Mouse (Mus musculus): Measurements from ENCODE around the gene Camk2n1.

Camk2n1 gene

GRCm38 (mm10) chr4:138453753-138454570, at the start of gene Camk2n1:
Camk2n1 (plus strand) TSS chr4:138454314.
- peak; percentile 90 to 95 for DNase-seq (ENCODE audit: inconsistent age in 2 of 2, low spot score in 1 of 2)

- peak; percentile 46 to 88 for DNase-seq (ENCODE audit: inconsistent age in 2 of 2, low spot score in 1 of 2)
Measured at GRCm38 (mm10) chr4:138404806-138405205, 49.3 kb upstream of the Camk2n1 start.

- DNase-seq (ENCODE audit: inconsistent age in 2 of 2, low spot score in 1 of 2): peak; percentile 79 to 91
Measured at GRCm38 (mm10) chr4:138407479-138408194, 46.5 kb upstream of the Camk2n1 start.

DNA sequence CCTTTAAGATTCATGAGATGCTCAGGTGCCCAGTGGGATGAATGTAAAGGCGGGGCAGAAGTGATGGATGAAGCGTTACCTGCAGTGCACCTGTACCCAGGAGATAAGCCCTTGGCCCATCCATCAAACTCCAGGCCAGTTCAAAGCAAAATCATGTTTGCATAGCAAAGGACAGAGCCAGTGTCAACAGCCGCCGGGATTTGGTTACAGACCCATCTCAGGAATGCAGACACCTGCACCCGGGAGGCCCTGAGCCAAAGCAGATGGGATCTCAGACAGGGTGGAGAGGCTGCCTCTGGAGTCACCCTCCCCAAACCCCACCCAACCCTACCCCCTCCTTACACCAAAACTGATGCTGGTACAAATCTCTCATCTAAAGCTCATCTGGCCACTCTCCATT, 43.1 kb upstream of the Camk2n1 start:
- DNase-seq (ENCODE audit: inconsistent age in 2 of 2, low spot score in 1 of 2): no peak

DNA sequence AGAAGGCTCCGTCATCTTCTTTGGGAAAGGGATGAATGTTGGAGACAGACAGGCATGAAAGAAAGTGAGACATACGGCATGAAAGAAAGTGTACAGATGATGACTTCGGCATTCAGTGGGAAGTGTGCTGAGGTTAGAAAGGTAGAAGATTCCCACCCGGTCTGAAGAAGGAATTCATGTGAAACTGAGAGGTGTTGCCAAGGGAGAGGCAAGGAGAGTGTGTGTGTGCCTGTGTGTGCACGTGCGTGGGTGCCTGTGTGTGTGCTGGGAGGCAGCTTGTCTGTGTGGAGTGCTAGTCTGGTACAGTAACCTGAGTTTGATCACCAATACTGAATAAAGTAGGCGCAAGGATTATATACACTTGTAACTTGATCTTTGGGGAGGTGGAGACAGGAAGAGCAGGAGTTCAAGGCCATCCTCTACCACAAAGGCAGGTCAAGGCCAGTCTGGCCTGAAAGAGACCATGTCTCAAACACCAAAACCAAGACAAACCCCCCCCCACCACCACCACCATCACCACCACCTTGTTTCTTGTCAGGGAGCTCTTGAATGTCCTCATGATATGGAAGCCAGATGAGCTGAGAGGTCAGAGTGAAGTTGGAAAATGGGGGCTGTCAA, 42.5 kb upstream of the Camk2n1 start:
- DNase-seq (ENCODE audit: inconsistent age in 2 of 2, low spot score in 1 of 2): no peak

DNA sequence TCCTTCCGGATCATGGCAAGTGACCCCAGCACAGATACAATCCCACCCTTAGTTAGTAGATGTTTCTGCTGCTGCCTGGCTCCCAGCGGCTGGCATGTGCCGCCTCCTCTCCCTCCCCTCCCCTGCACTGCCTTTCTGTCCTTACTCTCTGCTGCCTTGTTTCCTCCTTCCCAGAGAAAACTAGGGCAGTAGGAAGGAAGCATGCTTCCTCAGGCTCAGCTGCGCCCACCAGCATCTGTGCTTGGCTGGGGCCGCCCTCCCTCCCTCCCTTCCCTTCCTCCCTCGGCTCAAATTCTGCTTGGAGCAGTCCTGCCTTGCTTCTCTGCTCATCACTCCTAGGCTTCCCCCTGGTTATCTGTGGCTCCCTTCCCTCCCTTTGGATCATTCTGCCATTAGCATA, 39.4 kb upstream of the Camk2n1 start:
- DNase-seq (ENCODE audit: inconsistent age in 2 of 2, low spot score in 1 of 2): no peak

GRCm38 (mm10) chr4:138415991-138416390, 38.1 kb upstream of the Camk2n1 start:
- DNase-seq (ENCODE audit: inconsistent age in 2 of 2, low spot score in 1 of 2): no peak

DNA sequence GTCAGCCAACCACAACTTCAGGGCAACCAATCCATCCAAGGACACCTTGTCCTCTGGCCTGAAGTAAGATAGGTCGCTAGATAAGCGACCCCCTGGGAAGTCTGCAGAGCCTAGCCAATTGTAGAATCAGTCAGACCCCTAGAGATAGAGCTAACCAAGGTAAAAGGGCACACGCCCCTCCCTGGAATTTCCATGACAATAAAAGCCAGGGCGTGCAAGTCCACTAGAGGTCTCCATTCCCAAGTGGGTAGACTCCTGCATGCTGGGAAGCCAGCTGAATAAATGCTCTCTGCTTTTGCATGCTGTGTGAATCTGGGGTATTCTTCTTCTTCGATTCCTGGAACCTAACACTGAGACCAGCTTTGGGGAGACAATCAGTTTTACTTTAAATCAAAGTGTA, 37.7 kb upstream of the Camk2n1 start:
- DNase-seq (ENCODE audit: inconsistent age in 2 of 2, low spot score in 1 of 2): no peak

GRCm38 (mm10) chr4:138417882-138418281, 36.2 kb upstream of the Camk2n1 start:
- DNase-seq (ENCODE audit: inconsistent age in 2 of 2, low spot score in 1 of 2): no peak

DNA sequence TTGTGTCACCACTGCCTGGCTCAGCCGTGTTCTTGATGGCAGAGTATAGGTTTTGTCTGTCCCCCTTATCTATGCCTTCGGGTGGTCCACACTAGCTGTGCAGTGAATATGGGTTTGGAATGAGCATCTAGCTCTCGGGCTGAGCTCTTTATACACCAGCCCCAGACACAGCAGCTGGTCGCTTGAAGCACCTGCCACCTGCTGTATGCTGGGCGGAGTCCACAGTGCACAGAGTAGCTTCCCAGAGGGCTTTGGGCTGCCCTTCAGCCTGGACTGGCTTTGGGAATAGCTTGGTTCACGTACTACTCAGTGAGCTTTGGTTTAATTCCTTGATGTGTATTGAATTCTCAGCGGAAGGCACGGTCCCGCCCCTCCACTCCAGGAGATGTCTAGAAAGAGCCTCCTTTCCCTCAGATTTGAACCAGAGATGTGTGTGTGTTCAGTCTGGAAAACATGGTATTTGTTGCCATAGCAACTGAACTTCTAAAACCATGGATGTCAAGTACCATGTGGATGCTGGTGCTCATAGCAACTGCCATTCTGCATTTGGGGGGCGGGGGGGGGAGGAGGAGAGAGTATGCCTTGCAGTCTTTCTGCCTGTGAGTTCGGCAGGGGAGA, 35.7 kb upstream of the Camk2n1 start:
- no peak for DNase-seq (ENCODE audit: inconsistent age in 2 of 2, low spot score in 1 of 2)

DNA sequence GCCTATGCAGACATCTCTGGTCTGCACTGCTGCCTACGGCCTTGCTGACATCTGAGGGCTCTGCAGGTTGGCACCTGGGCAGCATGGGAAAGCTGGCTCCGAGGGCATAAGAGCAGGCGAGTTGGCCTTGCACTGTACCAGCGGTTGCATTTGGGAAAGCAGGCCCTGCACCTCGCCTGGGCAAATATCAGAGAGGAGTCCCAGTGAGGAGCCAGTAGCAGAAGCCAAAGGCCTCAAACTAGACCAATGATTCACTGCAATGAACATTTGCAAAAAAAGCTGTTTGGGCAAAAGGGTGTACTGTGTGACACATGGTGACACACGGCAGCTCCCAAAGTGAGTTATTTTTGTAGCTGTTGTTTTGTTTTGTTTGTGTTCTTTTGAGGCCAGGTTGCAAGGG, 29.1 kb upstream of the Camk2n1 start:
- peak; percentile 55 to 77 for DNase-seq (ENCODE audit: inconsistent age in 2 of 2, low spot score in 1 of 2)

GRCm38 (mm10) chr4:138425604-138426003, 28.5 kb upstream of the Camk2n1 start:
- DNase-seq (ENCODE audit: inconsistent age in 2 of 2, low spot score in 1 of 2): peak; percentile 66 to 87

DNA sequence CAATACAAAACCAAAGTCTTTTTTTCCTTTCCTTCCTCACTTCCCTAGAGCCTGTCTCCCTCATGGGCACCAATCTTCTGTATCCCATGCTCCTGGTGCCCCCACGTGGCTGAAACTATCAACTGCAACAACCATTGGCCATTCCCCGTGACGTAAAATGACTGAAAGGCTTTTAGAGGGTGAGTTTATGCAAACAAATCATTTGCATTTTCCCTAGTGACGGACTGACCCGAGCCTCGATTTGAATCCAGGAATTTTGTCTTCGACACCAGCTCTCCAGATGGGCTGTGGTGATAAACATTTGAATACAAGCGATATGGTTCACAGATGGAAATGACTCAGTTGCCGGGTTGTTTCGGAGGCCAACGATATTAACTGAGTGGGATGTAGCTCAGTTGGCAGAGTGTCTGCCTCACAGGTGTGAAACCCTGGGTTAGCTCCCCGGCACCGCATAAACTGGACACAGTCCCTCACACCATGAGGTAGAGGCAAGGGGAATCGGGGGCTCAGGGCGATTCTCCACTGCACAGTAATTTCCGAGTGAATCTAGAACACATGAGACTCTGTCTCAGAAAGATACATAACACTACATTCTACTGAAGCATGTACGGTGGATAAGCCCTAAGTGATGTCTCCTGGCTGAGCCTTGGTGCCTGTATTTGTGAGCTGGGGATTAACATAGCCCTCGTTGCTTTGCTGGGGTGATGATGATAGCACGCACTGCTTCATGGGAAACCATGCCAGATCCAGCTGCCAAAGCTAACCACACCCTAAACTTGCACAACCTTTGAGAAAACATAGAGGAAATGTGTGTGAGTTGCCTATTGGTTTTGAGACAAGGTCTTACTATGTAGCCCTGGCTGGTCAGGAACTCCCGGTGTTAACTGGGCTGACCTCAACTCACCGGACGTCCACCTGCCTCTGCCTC, 27.1 kb upstream of the Camk2n1 start:
- DNase-seq (ENCODE audit: inconsistent age in 2 of 2, low spot score in 1 of 2): peak; percentile 85 to 96

- peak; percentile 46 to 78 for DNase-seq (ENCODE audit: inconsistent age in 2 of 2, low spot score in 1 of 2)
Measured at GRCm38 (mm10) chr4:138429778-138430177, 24.3 kb upstream of the Camk2n1 start.

DNA sequence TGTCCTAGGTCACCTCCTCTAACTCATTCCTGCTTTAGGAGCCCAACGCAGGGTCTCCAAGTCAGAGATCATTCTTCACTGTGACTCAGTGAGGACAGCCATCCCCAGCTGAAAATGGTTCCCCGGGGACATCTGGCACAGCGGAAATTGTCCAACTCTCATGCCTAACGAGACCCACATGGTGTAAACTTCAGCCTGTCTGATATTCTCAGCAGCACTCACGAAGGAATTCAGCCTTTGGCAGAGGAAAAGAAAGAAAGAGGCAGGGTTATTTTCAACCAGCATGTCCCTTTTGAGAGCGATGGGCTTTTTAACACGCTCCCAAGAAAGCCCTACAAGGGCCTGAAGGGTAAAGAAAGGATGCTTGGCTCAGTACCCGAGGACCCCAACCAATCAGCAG, 22.8 kb upstream of the Camk2n1 start:
- no peak for DNase-seq (ENCODE audit: inconsistent age in 2 of 2, low spot score in 1 of 2)

DNA sequence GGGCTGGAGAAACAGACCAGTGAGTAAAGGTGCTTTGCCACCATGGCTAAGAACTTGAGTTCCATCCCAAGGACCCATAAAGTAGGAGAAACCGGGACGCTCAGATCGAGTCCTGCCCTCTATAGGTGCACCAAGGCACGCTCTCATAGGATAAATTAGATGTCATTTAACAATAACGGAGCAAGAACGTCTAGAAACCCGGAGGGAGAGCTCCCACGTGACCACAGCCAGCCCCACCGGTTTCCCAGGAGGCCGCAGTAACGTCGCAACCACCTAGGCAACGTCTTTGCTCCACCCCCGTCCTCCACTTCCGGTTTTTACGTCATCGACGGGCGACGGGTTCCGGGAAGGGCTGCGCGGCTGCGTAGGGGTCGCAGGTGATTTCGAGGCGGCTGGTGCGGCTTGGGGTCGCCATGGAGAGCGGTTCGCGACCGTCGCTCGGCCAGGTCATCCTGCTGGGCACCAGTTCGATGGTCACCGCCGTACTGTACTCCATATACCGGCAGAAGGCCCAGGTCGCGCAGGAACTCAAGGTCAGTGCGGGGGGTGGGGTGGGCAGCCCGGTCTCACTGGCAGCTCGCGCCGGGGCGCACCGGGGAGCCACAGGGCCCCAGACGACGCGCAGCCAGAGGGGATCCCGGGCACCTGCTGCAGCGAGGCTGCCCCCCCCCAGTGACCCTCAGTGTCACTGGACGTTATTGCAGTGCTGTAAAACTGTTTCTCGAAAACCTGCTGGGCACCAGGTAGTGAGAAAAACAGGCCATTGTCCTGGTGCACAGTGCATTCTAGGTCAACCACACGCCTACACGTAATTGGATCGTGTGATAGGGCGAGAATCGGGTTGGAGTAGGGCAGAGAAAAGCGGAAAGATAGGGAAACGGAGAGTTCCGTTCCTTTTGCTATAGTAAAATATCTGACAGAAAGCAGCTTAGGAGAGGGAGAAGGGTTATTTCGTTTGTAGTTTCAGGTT, 19.5 kb upstream of the Camk2n1 start, which contains the start of gene Mul1:
Mul1 (plus strand) TSS at position 325 of the 970 bp plus-strand sequence.
- DNase-seq (ENCODE audit: inconsistent age in 2 of 2, low spot score in 1 of 2): peak; percentile 95 to 98

DNA sequence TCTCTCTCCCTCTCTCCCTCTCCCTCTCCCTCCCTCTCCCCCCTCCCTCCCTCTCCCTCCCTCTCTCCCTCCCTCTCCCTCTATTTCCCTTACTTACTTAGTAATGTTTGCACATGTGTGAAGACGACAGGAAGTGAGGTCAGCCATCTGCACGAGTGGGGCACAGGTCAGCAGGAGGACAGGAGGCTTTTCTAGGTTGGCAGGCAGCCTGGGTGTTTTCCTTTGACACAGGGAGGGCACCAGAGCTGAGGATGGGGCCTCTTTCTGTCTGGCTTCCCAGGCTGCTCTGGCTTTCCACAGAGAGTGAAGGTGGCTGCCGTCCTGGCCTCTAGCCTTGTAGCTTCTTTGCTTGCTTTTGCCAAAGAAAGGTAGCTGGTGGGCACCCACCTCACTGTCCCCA, 14.1 kb upstream of the Camk2n1 start:
- no peak for DNase-seq (ENCODE audit: inconsistent age in 2 of 2, low spot score in 1 of 2)

- no peak for DNase-seq (ENCODE audit: inconsistent age in 2 of 2, low spot score in 1 of 2)
Measured at GRCm38 (mm10) chr4:138444941-138445340, 9.2 kb upstream of the Camk2n1 start.

- no peak for DNase-seq (ENCODE audit: inconsistent age in 2 of 2, low spot score in 1 of 2)
Measured at GRCm38 (mm10) chr4:138446981-138447380, 7.1 kb upstream of the Camk2n1 start.

Measured in adrenal gland, adult (tissue).